Mouse (Mus musculus) forebrain, embryonic 15.5 days (tissue): ENCODE data around the gene Tbx10. TPM values are rescaled to one million over a fixed set of nuclear protein-coding genes. Genes with fewer than 3 reads are reported as not detected.
"Not testable (repeated sequence)": the region's sequence is repeated elsewhere in the genome, so short reads cannot be mapped to it uniquely, and the experiment has no call there.

ENCODE experiments used
- ATAC-seq: fragments of 200-750 bp; cut with Nextera tagmentation; replicated peaks from 2 replicates; pipeline ENCODE4 v1.8.0; 2017; ENCODE audit warnings: mild to moderate bottlenecking, moderate TSS enrichment, moderate library complexity
- H3K27ac ChIP-seq: fragments of 300-500 bp; sonication (generic); replicated peaks from 2 replicates; pipeline ENCODE4 v1.5.1; 2015; ENCODE audit warnings: mild to moderate bottlenecking, inconsistent platforms
- H3K27me3 ChIP-seq: fragments of 300-500 bp; sonication (generic); 2 replicates; pipeline ENCODE4 v1.6.1; 2015; ENCODE audit warnings: inconsistent platforms
- H3K36me3 ChIP-seq: fragments of 300-500 bp; sonication (generic); 2 replicates; pipeline ENCODE4 v1.6.1; 2015; ENCODE audit warnings: mild to moderate bottlenecking, inconsistent platforms
- H3K4me1 ChIP-seq: fragments of 300-500 bp; sonication (generic); 2 replicates; pipeline ENCODE4 v1.6.1; 2015; ENCODE audit warnings: inconsistent platforms
- H3K4me2 ChIP-seq: fragments of 300-500 bp; sonication (generic); replicated peaks from 2 replicates; pipeline ENCODE4 v1.6.1; 2015; ENCODE audit warnings: mild to moderate bottlenecking, inconsistent platforms
- H3K4me3 ChIP-seq: fragments of 300-500 bp; sonication (generic); 2 replicates; pipeline ENCODE4 v1.5.1; 2015; ENCODE audit warnings: mild to moderate bottlenecking, inconsistent platforms
- H3K9ac ChIP-seq: fragments of 300-500 bp; sonication (generic); replicated peaks from 2 replicates; pipeline ENCODE4 v1.6.1; 2015; ENCODE audit warnings: mild to moderate bottlenecking, inconsistent platforms
- H3K9me3 ChIP-seq: fragments of 300-500 bp; sonication (generic); 2 replicates; pipeline ENCODE4 v1.6.1; 2016; ENCODE audit warnings: inconsistent platforms
- WGBS: fragments of 180-500 bp; shearing (Covaris S2); methylation state at CpG from one replicate; pipeline ENCODE4 v1.1.7; 2015; ENCODE audit warnings: mixed read lengths; 5-methylcytosine and 5-hydroxymethylcytosine counted together
- polyA plus RNA-seq: library from polyadenylated mRNA; unstranded; fragments of >200 nt; fragmentation: Nextera tagmentation; extraction: Ambion mirVana; gene quantifications from 2 replicates; pipeline ENCODE4 v1.2.1, GENCODE M21; 2015

Gene Tbx10
- 0.13 TPM in 1 of 2 replicates, not detected in the other for polyA plus RNA-seq

GRCm38 (mm10) chr19:3992416-3992815 lies at the start of gene Tbx10:
Gene Tbx10 (plus strand): TSS chr19:3992752.
- Histone ChIP-seq H3K4me3 (no peak within 1 kb of the TSS), H3K4me2 (no peak within 1 kb of the TSS), H3K27ac (no peak within 1 kb of the TSS), H3K9ac (no peak within 1 kb of the TSS), H3K4me1 (no peaks in the 10 kb centered on the region), H3K27me3 (no peaks in the 10 kb centered on the region; the same call in 1 of the 2 replicates), H3K9me3 (no peaks in the 10 kb centered on the region), H3K36me3 (no peaks in the 10 kb centered on the region)
- ATAC-seq, result no peak
- WGBS, result 51% methylated on average over 5 of the region's 5 CpGs

DNA sequence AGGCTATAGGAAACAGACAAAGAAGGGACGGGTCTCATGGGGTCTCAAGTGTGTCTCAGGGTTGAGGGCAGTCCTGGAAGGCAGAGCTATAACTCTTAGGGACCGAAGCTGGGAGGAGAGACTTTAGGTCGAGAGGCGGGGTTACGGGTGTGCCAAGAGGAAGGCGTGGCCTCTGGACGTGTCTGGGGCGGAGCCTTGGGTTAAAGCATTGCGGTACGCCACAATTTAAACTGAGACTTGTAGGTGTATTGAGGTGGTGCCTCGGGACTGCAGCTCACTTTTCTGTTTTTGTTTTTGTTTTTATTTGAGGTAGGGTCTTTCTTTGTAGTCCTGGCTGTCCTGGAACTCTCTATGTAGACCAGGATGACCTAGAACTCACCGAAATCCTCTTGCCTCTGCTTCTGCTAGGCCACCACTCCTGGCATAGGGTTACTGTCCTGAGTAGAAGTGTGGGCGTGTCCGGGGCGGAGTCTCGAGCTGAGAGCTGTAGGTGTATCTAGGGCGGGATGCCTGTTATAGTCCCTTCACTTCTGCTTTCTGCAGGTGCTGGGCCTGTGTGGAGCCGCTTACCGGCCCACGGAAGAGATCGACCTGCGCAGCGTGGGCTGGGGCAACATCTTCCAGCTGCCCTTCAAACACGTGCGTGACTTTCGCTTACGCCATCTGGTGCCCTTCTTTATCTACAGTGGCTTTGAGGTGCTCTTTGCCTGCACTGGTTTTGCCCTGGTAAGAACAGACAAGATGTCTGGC lies 49.4 kb upstream of the Tbx10 start:
- Histone ChIP-seq H3K9me3 (no peaks in the 10 kb centered on the region), H3K9ac (no peak overlapping the region), H3K4me1 (0 out of 2 replicates have a peak, but pooled peaks cover 4% of the 10 kb centered on the region), H3K36me3 (no peaks in the 10 kb centered on the region), H3K27me3 (0 out of 2 replicates have a peak, but pooled peaks cover 3% of the 10 kb centered on the region), H3K4me3 (no peak overlapping the region), H3K4me2 (no peak overlapping the region), H3K27ac (no peak overlapping the region)
- 30% methylated on average over 27 of the region's 27 CpGs for WGBS
- no peak for ATAC-seq

DNA sequence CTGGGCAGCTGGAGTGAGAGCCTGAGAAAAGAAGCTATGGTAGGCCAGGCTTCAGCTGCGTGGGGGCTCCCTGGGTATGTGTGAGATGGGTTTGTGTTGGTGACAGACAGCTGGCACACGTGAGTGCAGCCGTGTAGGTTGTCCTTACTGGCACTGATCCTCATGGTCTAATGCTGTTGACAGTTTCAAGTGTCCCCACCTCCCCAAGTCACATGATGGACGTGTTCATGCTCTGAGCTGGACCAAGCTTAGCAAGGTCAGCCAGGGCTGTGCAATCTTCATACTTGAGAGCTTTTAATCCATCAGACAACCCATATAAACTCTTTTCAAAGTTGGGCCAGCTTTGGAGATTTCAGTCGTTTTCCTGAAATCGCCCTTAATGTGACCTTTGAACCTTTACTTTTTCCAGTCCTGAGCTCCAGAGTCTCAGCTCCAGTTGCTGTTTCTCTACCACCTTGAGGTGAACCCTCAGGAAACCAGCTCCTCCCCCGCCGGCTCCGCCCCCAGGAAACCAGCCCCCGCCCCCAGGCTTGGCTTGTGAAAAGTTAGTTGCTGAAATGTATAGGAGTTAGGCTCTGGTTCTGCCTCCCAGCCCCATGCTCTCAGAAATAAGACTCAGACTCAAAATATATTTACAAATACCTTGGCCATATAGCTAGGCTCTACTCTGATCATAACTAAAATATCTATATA lies 46.5 kb upstream of the Tbx10 start:
- 0 out of 2 replicates have a peak, but pooled peaks cover 3% of the 10 kb centered on the region for H3K27me3 ChIP-seq
- no peak overlapping the region for H3K9ac ChIP-seq
- H3K36me3 ChIP-seq, result no peaks in the 10 kb centered on the region
- ATAC-seq, result no peak
- 0 out of 2 replicates have a peak, but pooled peaks cover 4% of the 10 kb centered on the region for H3K4me1 ChIP-seq
- 40% methylated on average over 10 of the region's 10 CpGs for WGBS
- H3K4me3 ChIP-seq, result no peak overlapping the region
- no peak overlapping the region for H3K4me2 ChIP-seq
- H3K27ac ChIP-seq, result no peak overlapping the region
- no peaks in the 10 kb centered on the region for H3K9me3 ChIP-seq

- Histone ChIP-seq H3K9ac (no peak overlapping the region), H3K4me3 (no peak overlapping the region), H3K4me2 (no peak overlapping the region), H3K27me3 (0 out of 2 replicates have a peak, but pooled peaks cover 3% of the 10 kb centered on the region), H3K9me3 (no peaks in the 10 kb centered on the region), H3K27ac (no peak overlapping the region), H3K4me1 (0 out of 2 replicates have a peak, but pooled peaks cover 4% of the 10 kb centered on the region), H3K36me3 (no peaks in the 10 kb centered on the region)
- WGBS, result 12% methylated on average over 2 of the region's 2 CpGs
- ATAC-seq, result peak; percentile 68; the same call in 1 of the 2 replicates
These were observed 45.8 kb upstream of the Tbx10 start for GRCm38 (mm10) chr19:3946715-3947114.

- no peak for ATAC-seq
- WGBS, result 77% methylated on average over 3 of the region's 3 CpGs
- Histone ChIP-seq H3K27ac (no peak overlapping the region), H3K36me3 (no peaks in the 10 kb centered on the region), H3K4me1 (0 out of 2 replicates have a peak, but pooled peaks cover 4% of the 10 kb centered on the region), H3K4me2 (no peak overlapping the region), H3K9me3 (no peaks in the 10 kb centered on the region), H3K4me3 (no peak overlapping the region), H3K9ac (no peak overlapping the region), H3K27me3 (0 out of 2 replicates have a peak, but pooled peaks cover 3% of the 10 kb centered on the region)
These were observed 44.7 kb upstream of the Tbx10 start for GRCm38 (mm10) chr19:3947813-3948212.

DNA sequence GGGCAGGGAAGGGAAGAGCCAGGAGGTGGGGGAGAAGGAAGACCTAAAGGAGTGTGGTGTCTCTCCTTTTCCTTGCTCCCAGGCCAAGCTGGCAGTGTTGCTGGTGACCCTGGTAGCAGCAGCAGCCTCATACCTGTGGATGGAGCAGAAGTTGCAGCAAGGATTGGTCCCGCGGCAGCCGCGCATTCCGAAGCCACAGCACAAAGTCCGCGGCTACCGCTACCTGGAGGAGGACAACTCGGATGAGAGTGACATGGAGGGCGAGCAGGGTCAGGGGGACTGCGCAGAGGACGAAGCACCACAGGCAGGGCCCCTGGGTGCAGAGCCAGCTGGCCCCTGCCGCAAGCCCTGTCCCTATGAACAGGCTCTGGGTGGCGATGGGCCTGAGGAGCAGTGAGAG lies 44.0 kb upstream of the Tbx10 start:
- no peak overlapping the region for H3K4me3 ChIP-seq
- 76% methylated on average over 14 of the region's 14 CpGs for WGBS

DNA sequence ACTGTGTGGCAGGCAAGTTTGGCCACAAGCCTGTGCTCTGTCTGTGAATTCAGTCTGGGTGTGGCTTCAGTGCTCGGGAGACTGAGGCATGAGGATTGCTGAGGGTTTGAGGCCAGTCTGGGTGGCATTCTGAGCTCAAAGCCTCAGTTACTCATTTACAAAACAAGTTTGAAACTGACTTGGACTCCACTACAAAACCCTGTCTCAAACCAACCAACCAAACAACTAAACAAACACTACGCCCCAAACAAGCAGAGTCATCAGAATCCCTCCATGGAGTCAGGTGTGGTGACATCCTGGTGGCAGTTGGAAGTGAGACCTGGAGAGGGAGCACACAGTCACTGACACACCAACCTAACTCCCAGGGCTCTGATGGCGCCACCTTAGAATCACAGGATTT lies 42.2 kb upstream of the Tbx10 start:
- H3K9me3 ChIP-seq, result no peaks in the 10 kb centered on the region
- H3K4me3 ChIP-seq, result no peak overlapping the region
- no peaks in the 10 kb centered on the region for H3K27me3 ChIP-seq
- H3K4me1 ChIP-seq, result no peaks in the 10 kb centered on the region
- H3K27ac ChIP-seq, result no peak overlapping the region
- no peaks in the 10 kb centered on the region for H3K36me3 ChIP-seq
- H3K9ac ChIP-seq, result no peak overlapping the region
- no peak overlapping the region for H3K4me2 ChIP-seq
- ATAC-seq, result no peak
- 79% methylated on average over 3 of the region's 3 CpGs for WGBS

More for the DNA sequence above, 44.0 kb upstream of the Tbx10 start:
- Histone ChIP-seq H3K27ac (no peak overlapping the region), H3K4me2 (no peak overlapping the region), H3K9ac (no peak overlapping the region; the same call in 1 of the 2 replicates), H3K27me3 (no peaks in the 10 kb centered on the region), H3K36me3 (no peaks in the 10 kb centered on the region), H3K9me3 (no peaks in the 10 kb centered on the region), H3K4me1 (0 out of 2 replicates have a peak, but pooled peaks cover under 1% of the 10 kb centered on the region)
- no peak for ATAC-seq

DNA sequence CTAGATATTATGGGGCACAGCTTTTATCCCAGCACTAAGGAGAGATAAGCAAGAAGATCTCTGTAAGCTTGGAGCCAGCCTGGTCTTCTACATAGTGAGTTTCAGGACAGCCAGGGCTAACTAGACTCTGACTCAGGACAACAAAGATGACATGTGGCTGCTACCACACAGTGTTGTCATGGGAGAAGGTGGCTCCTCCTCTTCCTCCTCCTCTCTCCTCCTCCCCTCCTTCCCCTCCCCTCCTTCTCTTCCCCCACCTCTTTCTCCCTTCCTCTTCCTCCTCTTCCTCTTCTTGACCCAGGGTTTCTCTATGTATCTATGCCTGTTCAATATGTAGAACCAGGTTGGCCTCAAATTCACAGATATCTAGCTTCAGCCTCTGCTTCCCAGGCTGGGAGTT lies 41.1 kb upstream of the Tbx10 start:
- Histone ChIP-seq H3K9ac (no peak overlapping the region), H3K36me3 (no peaks in the 10 kb centered on the region), H3K4me1 (no peaks in the 10 kb centered on the region), H3K27ac (no peak overlapping the region), H3K9me3 (no peaks in the 10 kb centered on the region), H3K4me2 (no peak overlapping the region), H3K4me3 (no peak overlapping the region), H3K27me3 (no peaks in the 10 kb centered on the region)
- no peak for ATAC-seq

- no peak overlapping the region for H3K27ac ChIP-seq
- WGBS, result 48% methylated on average over 1 of the region's 1 CpGs
- ATAC-seq, result no peak
- H3K4me3 ChIP-seq, result no peak overlapping the region
- H3K36me3 ChIP-seq, result no peaks in the 10 kb centered on the region
- no peaks in the 10 kb centered on the region for H3K27me3 ChIP-seq
- H3K9me3 ChIP-seq, result no peaks in the 10 kb centered on the region
- H3K4me1 ChIP-seq, result no peaks in the 10 kb centered on the region
- H3K9ac ChIP-seq, result no peak overlapping the region
- H3K4me2 ChIP-seq, result no peak overlapping the region
These were observed 40.5 kb upstream of the Tbx10 start for GRCm38 (mm10) chr19:3952099-3952498.

GRCm38 (mm10) chr19:3955033-3955432 lies 37.5 kb upstream of the Tbx10 start:
- H3K27me3 ChIP-seq, result no peaks in the 10 kb centered on the region
- H3K4me1 ChIP-seq, result no peaks in the 10 kb centered on the region; the same call in 1 of the 2 replicates
- H3K9ac ChIP-seq, result no peak overlapping the region
- H3K9me3 ChIP-seq, result no peaks in the 10 kb centered on the region
- no peak overlapping the region for H3K4me3 ChIP-seq
- no peak overlapping the region for H3K4me2 ChIP-seq
- H3K27ac ChIP-seq, result no peak overlapping the region
- no peak for ATAC-seq
- no peaks in the 10 kb centered on the region for H3K36me3 ChIP-seq
- WGBS, result 76% methylated on average over 3 of the region's 3 CpGs

GRCm38 (mm10) chr19:3955804-3956203 lies 36.7 kb upstream of the Tbx10 start:
- no peak overlapping the region for H3K9ac ChIP-seq
- H3K4me3 ChIP-seq, result no peak overlapping the region
- ATAC-seq, result no peak
- no peaks in the 10 kb centered on the region for H3K36me3 ChIP-seq
- no peak overlapping the region for H3K27ac ChIP-seq
- H3K27me3 ChIP-seq, result no peaks in the 10 kb centered on the region
- no peak overlapping the region for H3K4me2 ChIP-seq
- no peaks in the 10 kb centered on the region; the same call in 1 of the 2 replicates for H3K4me1 ChIP-seq
- H3K9me3 ChIP-seq, result no peaks in the 10 kb centered on the region
- WGBS, result 65% methylated on average over 4 of the region's 4 CpGs

DNA sequence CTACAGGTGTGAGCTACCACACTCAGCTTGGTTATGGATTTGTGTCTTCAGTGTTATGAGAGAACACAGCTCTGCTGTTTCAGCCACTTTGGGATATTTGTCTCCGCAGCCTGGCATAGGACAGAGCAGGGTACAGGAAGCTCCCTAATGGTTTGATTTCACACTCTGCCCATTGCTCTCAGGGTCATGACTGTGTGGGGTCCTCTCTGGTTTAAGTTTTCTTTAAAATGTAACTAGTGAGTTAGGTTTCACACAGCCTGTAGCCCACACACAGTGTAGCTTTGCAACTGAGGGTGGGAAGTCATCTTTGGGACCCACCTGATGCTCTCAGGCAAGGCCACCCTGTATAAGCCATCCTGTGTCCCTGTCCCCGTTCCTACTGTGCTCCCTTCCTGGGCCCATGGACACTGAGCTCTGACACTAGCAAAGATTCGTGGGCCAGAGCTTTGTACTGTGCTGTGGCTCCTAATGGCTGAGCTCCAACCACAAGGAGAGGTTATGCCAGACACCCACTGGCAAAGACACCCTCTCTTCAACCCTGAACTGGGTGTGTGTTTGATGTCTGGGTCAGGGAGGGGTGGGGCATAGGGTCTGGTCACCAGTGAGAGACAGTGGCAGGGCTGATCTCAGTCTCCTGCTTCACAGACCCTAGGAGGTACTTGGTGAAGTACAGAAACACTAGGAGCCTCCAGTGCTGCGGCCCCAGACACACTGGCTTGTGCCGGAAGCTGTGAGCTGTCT lies 35.1 kb upstream of the Tbx10 start:
- H3K4me2 ChIP-seq, H3K9me3 ChIP-seq, H3K4me1 ChIP-seq, H3K36me3 ChIP-seq, ATAC-seq, H3K4me3 ChIP-seq, H3K9ac ChIP-seq, H3K27ac ChIP-seq, H3K27me3 ChIP-seq: not testable (repeated sequence)
- 78% methylated on average over 5 of the region's 5 CpGs for WGBS
